Mouse (Mus musculus) NIH3T3 (cell line): Measurements from ENCODE around the gene Slc12a6.
"Not testable (repeated sequence)": the region's sequence is repeated elsewhere in the genome, so short reads cannot be mapped to it uniquely, and the experiment has no call there.

Experiments used
- DNase-seq: peaks from one replicate; pipeline ENCODE4 v3.0.0-alpha.2; 2012; ENCODE audit warnings: low read depth

The Slc12a6 gene

GRCm38 (mm10) chr2:112262779-112263295 lies 2.8 kb upstream of the Slc12a6 start:
- DNase-seq, result peak; percentile 61

- no peak for DNase-seq
Observed at GRCm38 (mm10) chr2:112264364-112264763, 1.3 kb upstream of the Slc12a6 start.

- DNase-seq, result peak; percentile 66
Observed at GRCm38 (mm10) chr2:112266242-112266592, 592 bp downstream of the Slc12a6 start, which contains the start of gene Gm21985. Gene Gm21985, plus strand, starts transcription at chr2:112266314.

GRCm38 (mm10) chr2:112266780-112267179 lies 1.2 kb downstream of the Slc12a6 start:
- DNase-seq, result peak; percentile 13

- DNase-seq, result no peak
Observed at GRCm38 (mm10) chr2:112267547-112268269, 2.1 kb downstream of the Slc12a6 start.

- DNase-seq, result no peak
Observed at GRCm38 (mm10) chr2:112270011-112270410, 4.4 kb downstream of the Slc12a6 start.

GRCm38 (mm10) chr2:112272909-112273308 lies 7.3 kb downstream of the Slc12a6 start:
- no peak for DNase-seq

GRCm38 (mm10) chr2:112273474-112273873 lies 7.8 kb downstream of the Slc12a6 start:
- no peak for DNase-seq

GRCm38 (mm10) chr2:112276870-112277269 lies 11.2 kb downstream of the Slc12a6 start:
- DNase-seq, result no peak

GRCm38 (mm10) chr2:112282846-112283245 lies 17.2 kb downstream of the Slc12a6 start:
- no peak for DNase-seq

- DNase-seq, result peak; percentile 68
Observed at GRCm38 (mm10) chr2:112284363-112285030, 18.9 kb downstream of the Slc12a6 start.

- DNase-seq, result no peak
Observed at GRCm38 (mm10) chr2:112285031-112285390, 19.4 kb downstream of the Slc12a6 start.

- not testable (repeated sequence) for DNase-seq
Observed at GRCm38 (mm10) chr2:112286062-112286461, 20.4 kb downstream of the Slc12a6 start.

GRCm38 (mm10) chr2:112287059-112287458 lies 21.4 kb downstream of the Slc12a6 start:
- no peak for DNase-seq

GRCm38 (mm10) chr2:112289507-112289906 lies 23.9 kb downstream of the Slc12a6 start:
- DNase-seq, result no peak

GRCm38 (mm10) chr2:112292823-112293222 lies 27.2 kb downstream of the Slc12a6 start:
- no peak for DNase-seq

- no peak for DNase-seq
Observed at GRCm38 (mm10) chr2:112296211-112296610, 30.6 kb downstream of the Slc12a6 start.

- no peak for DNase-seq
Observed at GRCm38 (mm10) chr2:112298221-112298620, 32.6 kb downstream of the Slc12a6 start.

- peak; percentile 81 for DNase-seq
Observed at GRCm38 (mm10) chr2:112308671-112309070, 43.0 kb downstream of the Slc12a6 start.

- DNase-seq, result no peak
Observed at GRCm38 (mm10) chr2:112309161-112309600, 43.6 kb downstream of the Slc12a6 start.

GRCm38 (mm10) chr2:112315638-112316037 lies 50.0 kb downstream of the Slc12a6 start:
- no peak for DNase-seq

- DNase-seq, result peak; percentile 5
Observed at GRCm38 (mm10) chr2:112318227-112318626, 52.6 kb downstream of the Slc12a6 start.

GRCm38 (mm10) chr2:112318905-112319304 lies 53.3 kb downstream of the Slc12a6 start:
- DNase-seq, result peak; percentile 88
